Mouse (Mus musculus) lung, postnatal 0 days (tissue): ENCODE measurements at regions not wholly inside any gene's neighbourhood (a gene's known extent, or its start where the extent isn't known, plus 50 kb on each side); places are given as distances from the start of the nearest gene placed in this dataset.

Experiments
- CTCF ChIP-seq: IDR thresholded peaks from 2 replicates; pipeline ENCODE4 v1.5.1; 2016; ENCODE audit warnings: antibody characterized with exemption, mild to moderate bottlenecking
- EP300 ChIP-seq: IDR thresholded peaks from 2 replicates; pipeline ENCODE4 v1.6.1; 2016; ENCODE audit warnings: antibody characterized with exemption, mild to moderate bottlenecking, control low read depth

DNA sequence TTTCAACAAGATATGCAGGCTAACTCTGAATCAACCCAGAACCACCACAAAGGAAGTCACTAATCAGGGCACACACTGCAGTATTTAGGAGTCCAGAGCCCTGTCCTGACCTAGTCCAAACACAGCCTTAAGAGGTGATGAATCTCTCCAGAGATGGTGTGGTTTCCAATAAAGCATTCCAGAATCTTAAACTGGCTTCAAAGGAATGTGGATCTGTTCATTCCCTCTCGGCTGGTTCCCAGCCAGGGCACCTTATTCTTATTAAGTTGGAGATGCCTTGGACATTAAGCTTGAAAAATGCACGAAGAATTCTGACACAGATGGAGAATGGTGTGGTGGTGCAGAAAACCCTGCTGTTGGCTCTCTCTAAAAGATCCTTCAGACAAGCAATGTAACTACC lies 112.0 kb upstream of the Ldah start:
- TF ChIP-seq CTCF = no peak
- TF ChIP-seq EP300 = no peak
